Mouse (Mus musculus): ENCODE data around the gene Scrg1. TPM values are rescaled to one million over a fixed set of nuclear protein-coding genes. Genes with fewer than 3 reads are reported as not detected.
A peak's percentile ranks its signal among the peaks of the same experiment; 100 is the strongest.
"Not testable (repeated sequence)": the region's sequence is repeated elsewhere in the genome, so short reads cannot be mapped to it uniquely, and the experiment has no call there.

Scrg1 gene
- total RNA-seq (2021): not detected
- long read RNA-seq, experiment 1: 0 reads
- long read RNA-seq, experiment 2: 0 reads

DNA sequence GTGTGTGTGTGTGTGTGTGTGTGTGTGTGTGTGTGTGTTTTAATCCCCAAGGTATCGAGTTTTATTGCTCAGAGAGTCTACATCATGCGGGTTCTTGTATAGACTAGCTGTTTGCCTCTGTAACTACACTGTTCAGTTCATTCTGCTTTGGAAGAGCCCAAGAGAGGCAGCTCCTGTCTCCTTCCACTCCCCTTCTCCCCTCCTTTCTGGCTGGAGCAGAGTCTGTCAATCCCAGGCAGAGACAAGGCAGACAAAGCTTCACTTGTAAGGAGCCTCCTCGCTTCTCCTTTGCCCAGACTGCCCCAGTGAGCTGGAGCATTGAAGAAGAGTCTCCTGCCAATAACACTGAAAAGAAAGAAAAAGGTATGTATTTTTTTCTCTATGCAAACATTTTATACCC, at the start of gene Scrg1:
Scrg1 (plus strand) TSS at position 159 of the 400 bp plus-strand sequence.
- intact Hi-C loops (cut with DNase I; ENCODE audit: low total_unique reads): no loop called here
- no peak for DNase-seq

DNA sequence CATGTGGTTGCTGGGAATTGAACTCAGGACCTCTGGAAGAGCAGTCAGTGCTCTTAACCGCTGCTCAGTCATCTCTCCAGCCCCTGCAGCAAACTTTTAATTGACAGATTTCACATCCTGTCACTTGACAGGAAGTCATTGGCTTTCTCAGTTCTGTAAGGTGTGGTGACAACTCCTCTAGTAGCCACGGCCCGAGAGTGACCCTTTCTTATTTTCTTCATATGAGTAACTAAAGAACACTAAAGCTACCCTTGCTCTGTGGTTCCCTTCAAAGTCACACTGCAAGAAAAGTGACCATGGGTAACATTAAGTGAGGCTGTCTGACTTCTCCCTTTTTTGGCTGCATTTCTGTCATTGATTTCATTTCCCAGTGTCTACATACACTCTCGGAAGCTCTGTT, 49.4 kb upstream of the Scrg1 start:
- no peak for DNase-seq
- intact Hi-C loops (cut with DNase I; ENCODE audit: low total_unique reads): no loop called here

DNA sequence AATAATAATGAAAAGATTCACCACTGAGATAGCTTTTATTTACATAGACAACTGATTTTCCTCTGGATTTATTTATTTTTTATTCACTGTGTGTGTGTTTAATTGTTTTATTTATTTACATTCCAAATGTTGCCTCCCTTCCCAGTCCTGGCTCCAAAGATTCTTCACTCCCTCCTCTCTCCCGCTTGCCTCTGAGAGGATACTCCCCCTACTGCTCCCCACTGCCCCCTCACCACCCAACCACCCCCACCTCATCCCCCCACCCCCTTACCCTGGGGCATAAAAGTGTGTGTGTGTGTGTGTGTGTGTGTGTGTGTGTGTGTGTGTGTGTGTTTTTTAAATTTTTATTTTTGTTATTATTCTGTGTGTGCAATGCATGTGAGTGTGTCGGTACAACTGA, 46.4 kb upstream of the Scrg1 start:
- DNase-seq: no peak
- intact Hi-C loops (cut with DNase I; ENCODE audit: low total_unique reads): no loop called here

DNA sequence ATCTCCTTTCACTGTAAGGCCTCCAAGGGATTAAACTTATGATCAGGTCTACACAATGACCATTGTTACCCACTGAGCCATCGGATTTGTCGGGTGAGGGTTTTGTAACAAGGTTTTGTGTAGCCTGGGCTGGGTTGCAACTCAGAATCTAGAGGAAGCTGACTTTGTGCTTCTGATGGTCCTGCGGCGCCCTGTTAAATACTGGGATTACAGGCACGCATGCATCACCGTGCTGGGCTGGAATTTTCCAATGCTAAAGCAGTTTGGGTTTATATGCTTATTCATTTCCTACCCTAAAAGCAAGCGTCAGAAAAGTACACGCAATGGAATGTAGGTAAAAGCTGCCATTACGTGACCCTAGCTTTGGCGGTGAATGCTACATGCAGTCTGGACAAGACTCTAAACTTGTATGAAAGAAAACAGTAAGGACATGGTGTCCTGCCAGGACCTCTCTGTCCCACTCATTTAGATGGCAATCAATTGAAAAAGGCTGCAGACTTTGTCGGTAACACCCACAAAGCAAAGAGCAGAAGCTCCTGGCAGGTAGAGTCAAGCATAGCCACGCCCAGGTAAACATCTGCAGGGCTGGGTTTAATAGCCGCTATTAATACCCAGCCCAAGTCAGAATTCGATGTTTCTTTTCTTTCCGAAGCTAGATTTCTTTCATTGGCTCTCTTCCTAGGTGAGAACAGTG, 45.8 kb upstream of the Scrg1 start:
- intact Hi-C loops (cut with DNase I; ENCODE audit: low total_unique reads): no loop called here

DNA sequence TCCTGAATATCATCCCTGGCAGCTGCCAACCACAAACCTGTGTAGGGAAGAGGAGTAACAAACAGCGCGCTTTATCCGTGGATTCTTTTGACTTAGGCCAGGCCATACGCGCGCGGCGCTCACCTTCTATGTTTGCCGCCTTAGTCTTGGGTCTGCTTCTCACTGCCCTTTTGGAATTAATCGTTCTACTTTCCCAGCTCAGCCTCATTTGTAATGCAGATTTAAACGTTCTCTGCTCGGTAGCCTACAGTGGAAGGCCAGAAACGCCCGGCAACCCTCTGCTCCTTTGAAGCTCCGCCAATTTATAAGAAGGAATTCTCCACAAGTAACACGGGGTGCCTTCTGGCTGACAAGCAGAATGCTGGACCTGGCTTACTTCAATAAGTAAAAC, 45.3 kb upstream of the Scrg1 start:
- no peak for DNase-seq
- intact Hi-C loops (cut with DNase I; ENCODE audit: low total_unique reads): no loop called here

More for the DNA sequence above, 45.8 kb upstream of the Scrg1 start:
- DNase-seq: no peak

DNA sequence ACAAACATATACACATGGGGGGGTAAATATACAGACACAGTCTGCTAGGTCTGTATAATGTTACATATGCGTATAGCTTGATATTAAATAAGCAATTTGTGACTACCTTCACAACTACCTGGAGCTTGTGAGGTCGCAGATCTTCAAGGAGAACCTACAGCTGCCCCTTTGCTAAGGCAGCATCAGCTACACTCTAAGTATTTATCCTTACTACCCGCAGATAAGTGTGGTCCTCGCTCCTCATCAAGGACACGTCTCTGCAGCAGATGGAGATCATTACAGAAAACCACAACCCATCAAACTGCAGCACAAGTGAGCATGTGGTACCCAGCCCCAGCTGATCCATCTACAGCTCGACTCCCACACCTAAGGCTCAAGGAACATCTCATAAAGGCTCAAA, 44.4 kb upstream of the Scrg1 start:
- DNase-seq: no peak
- intact Hi-C loops (cut with DNase I; ENCODE audit: low total_unique reads): no loop called here

DNA sequence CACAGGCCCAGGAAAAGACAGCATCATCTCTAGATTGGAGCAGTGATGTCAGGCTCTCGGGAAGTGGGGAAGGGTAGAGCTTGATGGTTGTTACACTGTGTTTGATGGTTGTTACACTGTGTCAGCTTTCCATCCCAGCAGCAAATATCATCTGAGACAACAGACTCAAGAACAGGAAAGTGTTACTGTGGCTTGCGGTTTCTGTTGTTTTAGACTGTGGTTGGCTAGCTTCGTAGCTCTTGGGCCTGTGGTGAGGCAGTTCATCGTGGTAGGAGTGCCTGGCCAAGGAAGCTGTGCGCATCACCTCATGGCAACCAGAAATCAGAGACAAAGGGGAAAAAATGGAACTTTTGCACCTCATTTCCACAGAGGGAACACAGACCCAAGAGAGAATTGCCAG, 38.9 kb upstream of the Scrg1 start:
- intact Hi-C loops (cut with DNase I; ENCODE audit: low total_unique reads): no loop called here
- no peak for DNase-seq

DNA sequence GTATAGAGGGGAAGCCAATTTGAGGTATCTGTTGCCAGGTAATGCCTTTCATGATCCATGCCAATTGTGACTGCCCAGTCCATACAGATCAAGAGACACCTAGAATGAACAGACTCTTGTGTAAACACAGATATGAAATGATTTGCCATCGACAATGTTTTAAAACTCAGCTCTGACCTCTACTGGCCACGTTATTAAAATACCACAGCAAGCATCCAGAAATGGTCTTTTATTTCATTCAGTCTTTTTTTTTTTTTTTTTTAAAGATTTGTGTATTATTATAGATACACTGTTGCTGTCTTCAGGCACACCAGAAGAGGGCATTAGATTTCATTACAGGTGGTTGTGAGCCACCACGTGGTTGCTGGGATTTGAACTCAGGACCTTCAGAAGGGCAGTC, 29.6 kb upstream of the Scrg1 start:
- DNase-seq: no peak
- intact Hi-C loops (cut with DNase I; ENCODE audit: low total_unique reads): no loop called here

DNA sequence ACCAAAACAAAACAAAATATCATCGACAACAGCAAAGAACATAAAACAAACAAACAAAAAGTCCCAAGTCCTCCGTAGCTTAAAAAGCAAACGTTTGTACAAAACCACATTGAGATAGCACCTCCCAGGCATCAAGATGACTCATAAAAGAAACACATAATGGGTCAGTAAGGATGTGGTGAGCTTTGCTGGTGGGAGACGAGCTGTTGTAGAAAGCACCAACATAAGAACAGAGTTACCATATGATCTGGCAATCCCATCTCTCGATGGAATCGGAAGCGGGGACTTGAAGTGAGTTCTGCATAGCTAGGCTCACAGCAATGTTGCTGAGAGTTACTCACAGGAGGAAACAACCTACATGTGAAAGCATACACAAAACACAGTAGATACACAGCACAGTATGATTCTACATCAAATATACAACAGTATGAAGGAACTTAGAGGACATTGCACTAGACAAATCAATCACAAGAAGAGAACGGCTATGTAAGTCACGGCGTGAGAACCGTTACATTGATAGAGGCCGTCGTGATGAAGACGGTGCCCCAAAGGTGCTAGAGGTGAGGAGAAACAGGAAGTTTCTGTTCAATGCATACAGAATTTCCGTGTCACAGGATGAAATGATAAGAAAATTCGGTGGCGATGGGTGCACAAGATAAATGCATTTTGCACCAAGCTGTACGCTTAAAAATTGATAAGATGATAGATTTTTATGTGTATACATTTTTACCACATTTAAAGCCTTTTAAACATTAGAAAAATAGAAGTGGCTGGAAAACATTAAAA, 27.9 kb upstream of the Scrg1 start:
- intact Hi-C loops (cut with DNase I; ENCODE audit: low total_unique reads): loop anchor here (2.0 kb wide), 1 partner anchor 103 kb away; no protein-coding TSS in a partner anchor
- DNase-seq: no peak

DNA sequence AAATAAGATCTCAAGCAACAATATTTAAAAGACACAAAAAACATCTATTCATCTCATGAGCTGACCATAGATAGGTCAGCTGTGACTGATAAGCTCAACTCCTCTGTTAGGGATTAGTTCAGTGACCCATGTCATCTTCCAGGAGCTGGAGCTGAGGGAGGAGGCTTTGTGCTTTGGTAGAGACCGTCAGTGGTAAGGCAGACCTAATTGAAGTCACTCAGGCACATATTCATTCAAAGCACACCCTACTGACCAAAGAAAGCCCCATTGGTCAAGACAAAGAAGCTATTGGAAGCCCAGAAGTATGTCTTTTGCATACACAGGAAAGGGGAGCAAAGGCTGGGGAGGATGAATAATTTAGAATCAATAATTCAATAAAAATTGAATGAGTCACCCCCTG, 27.2 kb upstream of the Scrg1 start:
- intact Hi-C loops (cut with DNase I; ENCODE audit: low total_unique reads): loop anchor here (2.0 kb wide), 1 partner anchor 102 kb away; no protein-coding TSS in a partner anchor
- no peak for DNase-seq

DNA sequence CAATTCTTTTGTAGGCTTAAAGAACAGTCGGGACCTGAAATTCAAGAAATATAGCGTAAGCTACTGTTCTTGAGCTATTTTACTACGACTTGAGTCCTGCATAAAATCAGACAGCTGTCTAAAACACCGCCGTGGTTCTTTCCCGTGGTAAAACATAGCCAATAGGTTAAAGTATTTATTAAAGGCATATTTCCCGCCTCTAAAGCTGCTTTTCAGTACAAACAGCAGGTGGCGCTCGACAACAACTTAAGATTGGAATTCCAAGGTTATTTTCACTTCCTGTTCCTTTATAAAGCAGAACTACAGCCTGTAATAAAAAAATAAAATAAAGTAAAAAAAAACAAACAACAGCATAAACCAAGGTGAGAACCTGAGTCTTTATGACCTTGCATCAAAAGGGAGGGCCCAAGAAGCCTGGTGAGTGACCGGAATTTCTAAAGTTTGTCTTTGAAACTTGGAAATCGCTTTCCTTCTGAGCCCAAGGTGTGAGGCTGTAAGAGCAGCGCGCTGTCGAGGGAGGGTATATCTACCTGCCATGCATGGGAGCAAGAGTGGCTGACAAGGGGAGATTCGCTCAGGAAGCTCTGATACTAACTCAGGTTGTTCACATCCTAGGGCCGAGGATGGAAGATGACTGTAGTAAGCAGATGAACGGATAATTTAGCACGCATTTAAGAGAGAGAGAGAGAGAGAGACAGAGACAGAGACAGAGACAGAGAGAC, 26.4 kb upstream of the Scrg1 start:
- DNase-seq: peak; percentile 54
- intact Hi-C loops (cut with DNase I; ENCODE audit: low total_unique reads): loop anchor here (2.0 kb wide), 1 partner anchor 101 kb away; no protein-coding TSS in a partner anchor

DNA sequence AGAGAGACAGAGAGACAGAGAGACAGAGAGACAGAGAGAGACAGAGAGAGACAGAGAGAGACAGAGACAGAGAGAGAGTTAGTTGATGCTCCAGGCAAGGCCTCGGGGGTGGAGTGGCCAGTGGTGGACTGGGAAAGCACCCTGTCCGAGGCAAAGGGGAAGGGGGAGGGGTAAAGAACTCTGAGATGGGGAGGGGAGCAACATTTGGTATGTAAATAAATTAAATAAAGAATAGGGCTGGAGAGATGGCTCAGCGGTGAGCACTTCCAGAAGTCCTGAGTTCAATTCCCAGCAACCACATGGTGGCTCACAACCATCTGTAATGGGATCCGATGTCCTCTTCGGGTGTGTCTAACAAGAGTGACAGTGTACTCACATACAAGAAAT, 25.8 kb upstream of the Scrg1 start:
- intact Hi-C loops (cut with DNase I; ENCODE audit: low total_unique reads): loop anchor here (2.0 to 10.0 kb wide), 2 partner anchors 101 to 365 kb away; no protein-coding TSS in a partner anchor
- DNase-seq: not testable (repeated sequence)

DNA sequence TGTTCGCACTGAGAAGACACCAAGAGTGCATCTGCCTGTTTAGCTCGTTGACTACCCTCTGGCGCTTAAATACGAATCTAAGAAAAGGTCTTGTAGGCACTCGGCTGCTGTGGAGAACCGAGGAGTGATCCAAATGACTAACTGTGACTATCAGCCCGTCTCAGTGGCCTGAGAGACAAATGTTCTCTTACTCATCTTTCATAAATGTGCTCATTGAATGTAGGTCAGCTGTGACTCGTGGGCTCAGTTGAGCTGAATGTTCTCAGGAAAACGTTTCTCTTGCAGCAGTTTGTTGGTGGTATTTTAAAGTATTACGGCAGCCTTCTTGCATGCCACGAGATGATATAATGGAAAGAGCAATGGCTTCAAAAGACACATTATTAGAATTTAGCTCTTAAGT, 24.8 kb upstream of the Scrg1 start:
- intact Hi-C loops (cut with DNase I; ENCODE audit: low total_unique reads): loop anchor here (10.0 kb wide), 1 partner anchor 364 kb away; no protein-coding TSS in a partner anchor

DNA sequence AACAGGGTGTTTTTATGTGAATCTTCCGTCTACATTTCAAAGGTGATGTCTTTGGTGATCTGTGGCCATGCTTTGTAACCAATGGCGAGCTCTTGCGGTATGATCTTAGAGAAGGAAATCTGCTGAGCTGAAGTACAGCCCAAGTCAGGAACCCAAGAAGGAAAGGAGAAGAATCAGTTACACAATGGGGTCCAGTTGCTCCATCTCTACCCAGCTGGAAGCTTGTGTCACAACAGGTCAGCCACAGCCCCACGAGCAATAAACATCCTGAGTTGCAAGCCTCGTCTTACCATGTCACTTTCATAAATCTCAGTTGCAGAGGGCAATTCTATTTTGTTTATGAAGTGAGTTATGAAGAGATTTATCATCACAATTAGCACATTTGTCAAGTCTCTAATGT, 22.9 kb upstream of the Scrg1 start:
- DNase-seq: no peak
- intact Hi-C loops (cut with DNase I; ENCODE audit: low total_unique reads): loop anchor here (10.0 kb wide), 1 partner anchor 362 kb away; no protein-coding TSS in a partner anchor

More for the DNA sequence above, 24.8 kb upstream of the Scrg1 start:
- no peak for DNase-seq

DNA sequence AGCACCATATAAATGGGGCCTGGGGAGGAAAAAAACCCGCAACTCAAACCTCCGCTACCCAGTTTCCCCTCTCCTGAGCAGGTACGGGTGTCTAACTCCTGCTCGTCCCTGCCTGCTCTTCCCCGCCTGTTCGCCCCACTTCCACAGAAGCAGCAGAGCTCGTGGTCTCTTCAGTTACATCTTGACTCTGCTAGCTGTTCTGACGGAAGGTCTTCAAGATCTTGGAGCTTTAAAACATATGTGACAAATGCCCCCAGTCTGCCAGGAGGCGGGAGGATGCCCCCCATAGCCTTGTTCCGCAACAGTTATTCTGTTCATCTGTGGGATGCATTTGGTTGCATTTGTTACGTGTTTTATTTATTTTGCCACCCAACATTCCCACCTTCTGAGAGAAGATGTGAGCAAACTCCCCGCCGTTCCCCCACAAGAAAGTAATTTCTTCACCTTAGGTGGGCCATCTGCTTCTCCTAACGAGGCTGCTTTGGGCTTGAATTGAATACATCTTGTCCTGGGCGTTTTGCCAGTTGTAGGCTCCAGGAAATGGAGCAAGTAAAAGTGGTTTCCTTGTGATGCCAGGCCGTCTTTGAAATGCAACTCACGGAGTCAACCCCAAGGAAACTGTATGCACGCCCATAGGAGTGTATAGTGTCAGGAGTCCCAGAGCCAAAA, 19.8 kb upstream of the Scrg1 start:
- DNase-seq: no peak
- intact Hi-C loops (cut with DNase I; ENCODE audit: low total_unique reads): loop anchor here (10.0 kb wide), 1 partner anchor 359 kb away; no protein-coding TSS in a partner anchor

DNA sequence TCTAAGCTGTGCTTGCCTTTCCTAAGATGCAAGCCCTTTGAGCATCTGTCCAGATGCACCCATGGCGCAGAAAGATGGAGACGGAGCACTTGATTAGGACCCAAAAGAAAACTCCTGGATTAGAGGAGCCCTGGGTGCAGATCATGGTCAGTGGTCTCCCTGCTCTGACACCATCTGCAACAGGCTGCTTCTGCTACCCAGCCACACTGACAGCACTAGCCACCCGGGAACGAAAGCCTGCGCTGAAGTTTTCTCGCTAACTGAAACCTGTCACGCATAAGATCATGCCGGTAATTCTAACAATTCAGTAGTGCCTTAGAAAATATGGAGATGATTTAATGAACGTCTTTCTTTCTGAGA, 19.3 kb upstream of the Scrg1 start:
- DNase-seq: no peak
- intact Hi-C loops (cut with DNase I; ENCODE audit: low total_unique reads): loop anchor here (10.0 kb wide), 1 partner anchor 358 kb away; no protein-coding TSS in a partner anchor

DNA sequence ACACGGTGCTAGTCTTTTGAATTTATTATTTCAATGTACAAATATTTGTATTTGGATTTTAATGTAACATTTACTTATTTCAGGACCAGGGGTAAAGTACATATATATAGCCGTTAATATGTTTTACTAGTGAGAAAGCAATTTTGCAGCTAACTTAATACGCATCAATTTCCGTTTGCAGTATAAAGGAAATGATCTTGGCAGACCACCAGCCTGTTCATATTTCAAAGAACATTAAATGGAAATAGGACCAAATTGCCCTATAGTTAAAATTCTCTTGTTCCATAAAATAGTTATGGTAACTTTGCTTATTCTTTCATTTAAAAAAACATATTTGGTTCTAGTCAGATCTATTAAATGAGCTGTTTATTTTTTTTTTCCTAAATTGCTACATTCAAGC, 14.6 kb upstream of the Scrg1 start:
- no peak for DNase-seq
- intact Hi-C loops (cut with DNase I; ENCODE audit: low total_unique reads): no loop called here

DNA sequence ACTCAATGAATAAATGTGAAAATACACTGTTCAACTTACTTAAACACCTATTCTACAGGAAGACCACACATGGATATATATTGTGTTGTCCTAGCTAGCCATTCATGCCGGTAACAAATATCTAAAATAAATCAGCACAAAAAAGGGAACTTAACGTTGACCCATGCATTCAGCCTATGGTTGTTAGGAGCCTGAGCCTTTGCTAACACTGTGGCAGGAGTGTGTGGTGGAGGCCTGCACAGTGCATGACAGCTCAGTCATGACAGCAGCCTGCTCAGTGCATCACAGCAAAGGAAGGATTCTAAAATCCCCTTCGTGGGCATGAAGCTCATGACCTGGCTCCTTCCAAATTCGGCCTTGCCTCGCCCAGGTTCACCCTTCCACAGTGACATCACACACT, 14.2 kb upstream of the Scrg1 start:
- intact Hi-C loops (cut with DNase I; ENCODE audit: low total_unique reads): no loop called here
- DNase-seq: no peak

DNA sequence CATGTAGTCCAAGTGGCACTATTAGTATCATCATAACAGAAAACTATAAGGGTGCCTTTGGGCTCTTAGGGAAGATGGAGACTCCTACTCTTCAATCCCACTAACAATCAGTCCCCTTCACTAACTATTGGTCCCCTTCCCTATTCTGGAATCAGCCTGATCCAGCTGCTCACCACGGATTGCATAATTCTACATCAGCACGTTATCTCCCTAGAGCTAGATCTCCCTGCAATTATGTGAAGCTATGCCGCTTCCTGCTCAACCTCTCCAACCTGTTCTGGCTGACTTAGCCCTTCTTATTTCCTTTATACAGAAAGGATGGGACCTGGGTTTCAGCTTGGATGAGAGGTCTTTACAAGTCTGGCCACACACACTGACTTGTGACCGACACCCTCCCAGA, 12.4 kb upstream of the Scrg1 start:
- DNase-seq: no peak
- intact Hi-C loops (cut with DNase I; ENCODE audit: low total_unique reads): no loop called here
